Mouse (Mus musculus) liver, adult 2 months (tissue): ENCODE results near the gene Chst8.

ENCODE experiments used
- CTCF ChIP-seq: fragments of 200-500 bp; IDR thresholded peaks from 2 replicates; pipeline ENCODE4 v1.5.1; 2011; ENCODE audit warnings: low read depth, low read length, control low read depth
- POLR2A ChIP-seq: fragments of 200-500 bp; IDR thresholded peaks from 2 replicates; pipeline ENCODE4 v1.6.1; 2011; ENCODE audit warnings: low read length, control low read depth; ENCODE audit not compliant: insufficient read depth; ENCODE audit errors: extremely low read depth

DNA sequence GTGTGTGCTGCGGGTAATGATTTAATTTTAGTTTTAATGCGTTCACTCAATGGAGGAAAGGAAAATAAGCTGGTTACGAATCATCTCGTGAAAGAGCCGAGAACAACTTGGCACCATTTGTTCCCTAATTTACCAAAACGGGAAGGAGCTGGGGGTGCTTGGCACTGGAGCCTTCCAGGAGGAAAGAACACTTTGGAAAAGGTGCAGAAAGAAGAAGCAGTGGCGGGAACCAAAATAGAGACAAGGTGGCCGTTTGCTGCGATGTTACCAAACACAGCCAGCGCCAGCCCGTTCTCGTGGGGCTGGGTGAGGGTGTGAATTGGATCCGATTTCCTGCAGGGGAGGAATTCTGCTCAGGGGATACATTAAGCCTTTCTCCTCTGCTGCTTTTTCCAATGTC lies 38.5 kb downstream of the Chst8 start:
- TF ChIP-seq POLR2A, result no peak
- no peak for TF ChIP-seq CTCF
